Mouse (Mus musculus) frontal cortex, adult 2 months (tissue): ENCODE measurements at regions not wholly inside any gene's neighbourhood (a gene's known extent, or its start where the extent isn't known, plus 50 kb on each side); places are given as distances from the start of the nearest gene placed in this dataset.
A peak's percentile ranks its signal among the peaks of the same experiment; 100 is the strongest.
"Not testable (repeated sequence)": the region's sequence is repeated elsewhere in the genome, so short reads cannot be mapped to it uniquely, and the experiment has no call there.

Experiments used
- DNase-seq, 2 experiments: peaks; one replicate each; pipeline ENCODE4 v3.0.0; 2022; ENCODE audit warnings: low spot score in 1 of 2; ENCODE audit errors: extremely low spot score in 1 of 2

DNA sequence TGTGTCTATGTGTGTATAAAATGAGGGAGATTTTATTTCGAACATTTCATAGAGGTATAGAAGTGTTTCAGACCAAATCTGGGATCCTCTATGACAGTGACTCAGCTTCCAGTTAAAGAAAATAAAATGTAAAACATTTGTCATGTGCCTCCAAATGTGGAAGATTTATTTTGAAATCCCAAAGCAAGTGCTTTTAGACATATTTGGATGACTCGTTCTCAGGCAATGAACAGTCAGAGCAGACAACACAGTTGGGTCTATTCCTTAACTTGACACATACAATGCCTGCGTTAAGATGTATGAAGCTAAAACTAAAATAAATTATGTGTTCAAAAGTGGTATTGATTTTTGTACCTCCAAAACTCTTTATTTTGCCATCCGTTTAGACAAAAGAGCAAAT lies 830.4 kb upstream of the Grm7 start:
- DNase-seq: peak; percentile 1 to 22

- DNase-seq: no peak
Observed at GRCm38 (mm10) chr6:109848313-109848712, 797.1 kb upstream of the Grm7 start.

DNA sequence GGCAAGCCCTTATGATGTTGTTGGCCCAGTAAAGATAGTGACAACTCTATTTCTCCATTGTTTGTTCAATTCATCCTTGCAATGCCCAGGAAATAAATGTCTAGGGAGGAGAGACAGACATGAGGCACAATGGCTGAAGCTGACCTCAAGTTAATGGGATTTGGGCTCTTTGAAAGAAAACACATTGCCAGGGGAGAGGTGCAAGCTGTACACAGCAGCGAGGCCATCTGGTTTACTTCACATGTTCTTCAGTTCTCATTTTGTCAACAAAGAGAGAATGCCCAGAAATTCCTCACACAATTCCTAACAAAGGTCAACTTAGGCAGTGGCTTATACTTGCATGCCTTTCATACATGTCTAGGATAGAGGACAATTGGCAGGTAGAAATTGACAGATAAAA lies 789.6 kb upstream of the Grm7 start:
- DNase-seq: no peak

GRCm38 (mm10) chr6:109863411-109863810 lies 782.0 kb upstream of the Grm7 start:
- DNase-seq: peak in 1 of 2 experiments; percentile 26

DNA sequence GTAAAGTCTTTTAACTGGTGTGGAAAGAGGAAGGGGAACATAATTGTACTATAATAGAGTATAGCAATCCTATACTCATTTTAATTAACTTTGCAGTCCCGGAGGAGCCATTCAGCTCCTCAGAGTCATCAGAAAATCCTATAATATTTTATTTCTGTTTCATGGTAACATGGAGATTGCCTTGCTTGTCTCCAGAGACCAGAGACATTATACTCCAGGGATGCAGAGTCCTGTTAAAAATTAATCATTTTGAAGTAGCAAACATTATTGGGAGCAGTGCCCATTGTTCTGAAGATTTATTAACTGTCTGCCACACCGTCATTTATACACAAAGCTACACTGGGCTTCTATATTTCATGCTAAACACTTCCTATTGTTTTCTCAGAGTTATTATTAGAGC lies 771.2 kb upstream of the Grm7 start:
- DNase-seq: no peak

DNA sequence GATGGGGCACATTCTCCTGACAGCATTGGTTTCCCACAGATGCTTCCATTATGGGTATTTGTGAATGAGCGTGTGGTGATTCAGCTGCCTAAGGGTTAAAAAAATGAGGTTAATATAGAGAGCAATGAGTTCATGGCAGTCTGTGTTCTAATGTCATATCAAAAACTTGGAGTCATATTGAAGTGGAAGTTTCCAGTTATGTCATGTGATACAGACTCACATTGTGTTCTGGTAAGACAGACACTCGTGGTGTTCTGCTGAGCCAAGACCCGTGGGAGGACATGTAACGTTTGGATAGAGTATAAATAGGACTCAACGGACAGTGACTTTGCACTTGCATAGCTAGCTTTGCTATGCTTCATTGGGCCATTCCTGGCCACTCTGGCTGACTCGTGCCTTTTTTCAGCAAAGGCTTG lies 770.7 kb upstream of the Grm7 start:
- peak in 1 of 2 experiments; percentile 21 for DNase-seq

GRCm38 (mm10) chr6:109875548-109875947 lies 769.8 kb upstream of the Grm7 start:
- DNase-seq: not testable (repeated sequence)

DNA sequence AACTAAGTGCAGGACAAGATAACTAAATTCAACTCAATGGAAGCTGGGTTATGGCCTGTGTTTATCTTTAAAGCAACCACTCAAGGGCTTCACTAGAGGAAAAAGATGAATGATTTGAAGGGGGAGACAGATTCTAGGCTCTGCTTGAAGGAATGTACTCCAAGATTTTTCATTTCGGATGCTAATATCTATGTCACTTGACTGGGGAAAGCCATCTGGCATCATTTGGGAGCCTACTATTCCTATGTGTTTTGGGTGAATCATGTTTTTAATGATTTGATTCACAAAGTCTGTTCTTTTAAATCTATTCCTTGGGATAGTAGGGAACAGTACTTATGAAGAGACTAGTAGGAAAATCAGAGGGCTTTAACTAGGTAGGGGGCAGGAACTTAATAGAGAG lies 766.2 kb upstream of the Grm7 start:
- no peak for DNase-seq

DNA sequence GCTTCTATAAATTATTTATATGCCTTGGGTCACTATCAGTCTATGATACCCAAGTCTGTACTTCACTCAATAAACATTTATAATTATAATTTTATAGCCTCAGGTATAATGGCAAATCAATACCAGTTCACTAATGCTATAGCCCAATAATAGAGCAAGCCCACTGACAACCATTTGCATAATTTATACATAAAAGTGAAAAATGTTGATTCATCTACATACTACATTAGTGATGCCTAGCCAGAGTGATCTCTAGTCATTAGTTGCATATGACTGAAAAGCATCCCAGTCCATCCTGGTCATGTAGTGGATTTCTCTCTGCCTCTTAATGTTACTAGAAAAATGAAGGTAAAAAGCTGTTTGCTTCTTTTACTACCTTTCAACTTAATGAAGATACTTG lies 721.6 kb upstream of the Grm7 start:
- no peak for DNase-seq

DNA sequence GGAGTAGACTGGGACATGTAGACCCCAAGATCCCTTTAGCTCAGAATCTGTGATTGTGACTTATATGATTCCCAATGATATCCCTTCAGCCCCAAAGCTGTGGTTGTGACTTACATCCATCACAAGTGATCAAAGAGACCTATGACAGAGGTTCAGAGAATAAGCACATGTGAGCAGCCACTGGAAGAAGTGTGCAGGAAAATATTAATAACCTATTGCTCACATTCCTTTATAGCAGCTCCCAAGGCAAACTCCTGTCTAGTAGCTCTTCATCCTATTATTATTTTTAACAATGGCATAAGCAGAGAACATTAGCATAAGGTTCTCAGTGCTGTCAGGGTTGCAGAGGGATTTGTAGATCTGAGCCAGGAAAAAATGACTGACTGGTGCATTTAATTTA lies 696.9 kb upstream of the Grm7 start:
- no peak for DNase-seq

DNA sequence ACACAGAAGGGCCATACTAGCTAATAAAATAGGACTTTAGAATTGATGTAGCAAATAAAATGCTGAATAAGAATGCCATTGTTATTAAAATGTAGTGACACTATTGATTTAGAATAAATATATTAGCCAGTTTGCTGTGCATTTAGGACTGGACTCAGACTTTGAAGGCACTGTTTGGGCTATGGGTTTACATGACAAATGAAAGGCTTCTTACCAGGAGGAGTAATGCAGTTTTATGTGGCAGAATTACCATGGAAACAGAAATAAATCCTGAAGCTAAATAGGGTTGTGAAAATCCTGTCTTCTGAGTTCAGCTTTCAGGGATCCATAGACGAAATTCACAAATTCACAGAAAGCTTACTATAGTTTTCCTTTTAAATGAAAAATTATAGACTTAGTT lies 696.5 kb upstream of the Grm7 start:
- DNase-seq: peak in 1 of 2 experiments; percentile 5

- not testable (repeated sequence) for DNase-seq
Observed at GRCm38 (mm10) chr6:109957901-109958300, 687.5 kb upstream of the Grm7 start.
